Mouse (Mus musculus) forebrain, postnatal 0 days (tissue): Measurements from ENCODE around the gene D17H6S53E. TPM values are rescaled to one million over a fixed set of nuclear protein-coding genes. Genes with fewer than 3 reads are reported as not detected.
"Not testable (repeated sequence)": the region's sequence is repeated elsewhere in the genome, so short reads cannot be mapped to it uniquely, and the experiment has no call there.

Experiments
- ATAC-seq: fragments of 200-750 bp; cut with Nextera tagmentation; 2 replicates; pipeline ENCODE4 v1.8.0; 2017; ENCODE audit warnings: mild to moderate bottlenecking, moderate library complexity
- DNase-seq: peaks from one replicate; pipeline ENCODE4 v3.0.0-alpha.2; 2015
- H3K27ac ChIP-seq: fragments of 300-500 bp; sonication (generic); 2 replicates; pipeline ENCODE4 v1.5.1; 2014; ENCODE audit warnings: low read depth, mild to moderate bottlenecking, antibody characterized with exemption, low read length, moderate library complexity, mixed read lengths
- H3K27me3 ChIP-seq: fragments of 300-500 bp; sonication (generic); 2 replicates; pipeline ENCODE4 v1.6.1; 2014; ENCODE audit warnings: mild to moderate bottlenecking, low read length, mixed read lengths; ENCODE audit not compliant: insufficient read depth
- H3K36me3 ChIP-seq: fragments of 300-500 bp; sonication (generic); 2 replicates; pipeline ENCODE4 v1.6.1; 2014; ENCODE audit warnings: mild to moderate bottlenecking, moderate library complexity; ENCODE audit not compliant: insufficient read depth
- H3K4me1 ChIP-seq: fragments of 300-500 bp; sonication (generic); 2 replicates; pipeline ENCODE4 v1.6.1; 2014; ENCODE audit warnings: antibody characterized with exemption; ENCODE audit not compliant: insufficient read depth
- H3K4me2 ChIP-seq: fragments of 300-500 bp; sonication (generic); 2 replicates; pipeline ENCODE4 v1.6.1; 2014; ENCODE audit warnings: low read depth, mild to moderate bottlenecking, moderate library complexity
- H3K4me3 ChIP-seq: fragments of 300-500 bp; sonication (generic); 2 replicates; pipeline ENCODE4 v1.5.1; 2014; ENCODE audit warnings: low read depth, low read length, mixed read lengths
- H3K9ac ChIP-seq: fragments of 300-500 bp; sonication (generic); 2 replicates; pipeline ENCODE4 v1.6.1; 2014; ENCODE audit warnings: mild to moderate bottlenecking
- H3K9me3 ChIP-seq: fragments of 300-500 bp; sonication (generic); 2 replicates; pipeline ENCODE4 v1.6.1; 2016; ENCODE audit warnings: low read length
- CTCF ChIP-seq: sonication (generic); IDR thresholded peaks from 2 replicates; pipeline ENCODE4 v1.5.1; 2016; ENCODE audit warnings: antibody characterized with exemption, control low read depth, low read depth
- WGBS: fragments of 180-500 bp; shearing (Covaris S2); extraction: QIAGEN DNeasy Blood & Tissue Kit; methylation state at CpG from one replicate; pipeline ENCODE4 v1.1.7; 2014; 5-methylcytosine and 5-hydroxymethylcytosine counted together
- polyA plus RNA-seq: library from polyadenylated mRNA; unstranded; fragments of >200 nt; fragmentation: Nextera tagmentation; extraction: Ambion mirVana; gene quantifications from 2 replicates; pipeline ENCODE4 v1.2.1, GENCODE M21; 2015
- total RNA-seq: library from RNA; depleted of rRNA; stranded (reverse); fragments of >200 nt; gene quantifications from 2 replicates; pipeline ENCODE4 v1.2.3, GENCODE M21; 2014

D17H6S53E gene
- total and polyA plus RNA-seq, 2 experiments from 2014 or later, result 8.0 to 15.3 TPM

DNA sequence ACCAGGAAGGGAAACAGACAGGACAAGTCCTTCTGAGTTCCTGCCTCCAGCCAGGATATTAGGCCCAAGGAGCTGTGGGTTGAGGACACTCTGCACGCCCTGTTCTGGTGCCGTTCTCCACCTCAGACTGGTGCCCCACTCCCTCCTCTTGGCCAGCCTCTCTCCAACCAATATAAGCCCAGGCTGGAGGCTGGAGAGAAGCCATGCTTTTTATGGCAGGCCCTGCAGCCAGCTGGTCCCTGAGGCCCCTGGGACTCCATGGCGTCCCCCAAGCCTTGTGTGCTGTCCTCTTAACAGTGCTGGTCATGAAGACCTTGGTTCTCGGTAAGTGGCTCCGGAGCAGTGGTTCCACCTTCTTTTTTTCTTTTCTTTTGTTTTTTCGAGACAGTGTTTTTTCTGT lies 18.1 kb upstream of the D17H6S53E start, which contains the start of gene Ly6g5c:
TSS of gene Ly6g5c (plus strand) at position 183 of the 400 bp plus-strand sequence.
- H3K27ac ChIP-seq, result no peak within 1 kb of the TSS
- no peak within 1 kb of the TSS for H3K4me2 ChIP-seq
- H3K9me3 ChIP-seq, result no peaks in the 10 kb centered on the region
- H3K9ac ChIP-seq, result no peak within 1 kb of the TSS
- ATAC-seq (no peak), DNase-seq (no peak)
- H3K27me3 ChIP-seq, result no peaks in the 10 kb centered on the region
- no peak within 1 kb of the TSS for H3K4me3 ChIP-seq
- H3K4me1 ChIP-seq, result no peaks in the 10 kb centered on the region
- WGBS, result 84% methylated on average over 6 of the region's 6 CpGs
- H3K36me3 ChIP-seq, result peaks cover 7% of the 10 kb centered on the region; the same call in 1 of the 2 replicates
- TF ChIP-seq CTCF, result no peak

DNA sequence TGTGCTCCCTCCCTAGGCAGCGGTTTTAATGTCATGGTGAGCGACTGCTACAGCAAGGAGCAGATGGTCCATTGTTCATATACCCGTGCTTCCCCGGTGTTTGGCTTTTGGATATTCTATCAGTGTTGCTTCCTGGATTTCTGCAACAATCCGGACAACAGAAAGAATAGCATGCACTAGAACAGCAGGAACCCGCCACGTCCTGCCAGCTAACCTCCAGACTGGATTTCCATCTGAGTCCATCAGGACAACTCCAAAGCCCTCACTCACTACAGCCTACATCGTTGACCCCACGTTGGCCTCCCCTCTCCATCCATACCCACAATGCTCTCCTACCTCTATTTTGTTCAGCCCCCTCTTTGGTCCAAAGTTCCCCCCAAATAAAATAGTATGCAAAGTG lies 14.4 kb upstream of the D17H6S53E start:
- no peak for TF ChIP-seq CTCF
- no peaks in the 10 kb centered on the region for H3K27me3 ChIP-seq
- no peak overlapping the region for H3K4me3 ChIP-seq
- no peaks in the 10 kb centered on the region for H3K4me1 ChIP-seq
- DNase-seq (no peak), ATAC-seq (no peak)
- H3K27ac ChIP-seq, result no peak overlapping the region
- H3K9ac ChIP-seq, result no peak overlapping the region
- WGBS, result 69% methylated on average over 9 of the region's 9 CpGs
- peaks cover 27% of the 10 kb centered on the region for H3K36me3 ChIP-seq
- H3K4me2 ChIP-seq, result no peak overlapping the region
- H3K9me3 ChIP-seq, result no peaks in the 10 kb centered on the region

DNA sequence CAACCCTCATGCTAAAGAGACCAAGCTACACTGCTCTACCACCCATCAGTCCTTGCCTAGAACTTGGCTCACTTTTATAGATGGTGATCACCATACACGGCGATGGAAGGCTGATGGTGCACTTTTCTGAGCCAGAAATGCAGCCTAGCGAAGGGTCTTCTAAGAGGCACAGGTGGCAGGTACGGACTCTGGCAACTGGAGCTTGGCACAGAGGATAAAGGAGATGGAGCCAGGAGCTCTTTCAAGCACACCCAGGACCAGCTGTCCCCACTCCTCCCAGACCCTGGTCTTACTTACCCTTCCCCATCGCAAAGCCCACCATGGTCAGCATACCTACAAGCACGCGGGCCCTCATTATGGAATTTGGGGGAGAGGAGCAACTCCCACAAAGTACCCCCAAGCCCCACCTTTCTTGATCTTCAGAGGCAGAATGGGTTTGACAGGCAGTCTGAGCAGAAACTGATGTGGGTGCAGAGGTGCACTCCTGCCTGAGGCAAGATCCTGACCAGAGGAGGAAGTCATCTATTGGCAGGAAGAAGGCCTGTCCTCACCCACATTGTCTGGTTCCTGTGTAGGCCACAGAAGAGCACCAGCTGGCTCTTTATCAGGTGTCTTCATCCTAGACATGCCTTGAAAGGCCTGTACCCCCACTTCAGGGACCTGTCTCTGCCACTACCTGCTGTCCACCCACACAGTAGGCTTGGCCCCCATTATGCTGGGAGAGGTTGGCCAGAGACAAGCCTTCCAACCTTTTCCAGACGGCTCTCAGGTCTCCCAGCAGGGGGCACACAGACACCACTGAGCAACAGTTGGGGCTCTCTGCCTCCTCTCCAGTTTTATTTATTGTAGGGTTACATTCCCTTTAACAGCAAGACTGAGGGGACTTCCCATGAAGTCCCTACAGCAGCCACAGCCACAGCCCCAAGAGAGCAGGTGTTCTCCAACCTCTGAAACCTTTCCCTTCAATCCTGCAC lies 10.8 kb upstream of the D17H6S53E start, which contains the start of gene Ly6g5b:
TSS of gene Ly6g5b (minus strand) at position 383 of the 974 bp plus-strand sequence.
- Histone ChIP-seq H3K27ac (no peak within 1 kb of the TSS), H3K27me3 (no peaks in the 10 kb centered on the region), H3K36me3 (peaks cover 48% of the 10 kb centered on the region), H3K4me2 (no peak within 1 kb of the TSS), H3K4me1 (no peaks in the 10 kb centered on the region), H3K4me3 (no peak within 1 kb of the TSS), H3K9ac (no peak within 1 kb of the TSS), H3K9me3 (no peaks in the 10 kb centered on the region)
- DNase-seq (peak; percentile 10), ATAC-seq (no peak)
- peak; percentile 47 for TF ChIP-seq CTCF
- 85% methylated on average over 8 of the region's 8 CpGs for WGBS

GRCm38 (mm10) chr17:35120745-35121142 lies 5.4 kb upstream of the D17H6S53E start:
- Histone ChIP-seq H3K9ac (peak overlapping the region; percentile 77), H3K4me1 (peaks cover 3% of the 10 kb centered on the region), H3K27ac (peak overlapping the region; percentile 46; the same call in 1 of the 2 replicates), H3K4me3 (peak overlapping the region; percentile 74), H3K27me3 (no peaks in the 10 kb centered on the region), H3K9me3 (no peaks in the 10 kb centered on the region), H3K36me3 (peaks cover 40% of the 10 kb centered on the region), H3K4me2 (peak overlapping the region; percentile 91)
- 1% methylated on average over 33 of the region's 33 CpGs for WGBS
- no peak for DNase-seq
- TF ChIP-seq CTCF, result no peak
- ATAC-seq, result no peak

- peak; percentile 99 for DNase-seq
- Histone ChIP-seq H3K4me2 (peak within 1 kb of the TSS; percentile 91), H3K9ac (peak within 1 kb of the TSS; percentile 77), H3K27ac (peak within 1 kb of the TSS; percentile 94), H3K36me3 (peaks cover 35% of the 10 kb centered on the region), H3K27me3 (no peaks in the 10 kb centered on the region), H3K4me1 (peaks cover 3% of the 10 kb centered on the region), H3K9me3 (no peaks in the 10 kb centered on the region), H3K4me3 (peak within 1 kb of the TSS; percentile 74)
- peak; percentile 7; the same call in 1 of the 2 replicates for TF ChIP-seq CTCF
- peak; percentile 95 for ATAC-seq
- under 1% methylated on average over 50 of the region's 50 CpGs for WGBS
Measured at GRCm38 (mm10) chr17:35121143-35121799, 4.9 kb upstream of the D17H6S53E start, which contains the start of gene Gpank1. Gpank1 (plus strand) TSS chr17:35121455.

DNA sequence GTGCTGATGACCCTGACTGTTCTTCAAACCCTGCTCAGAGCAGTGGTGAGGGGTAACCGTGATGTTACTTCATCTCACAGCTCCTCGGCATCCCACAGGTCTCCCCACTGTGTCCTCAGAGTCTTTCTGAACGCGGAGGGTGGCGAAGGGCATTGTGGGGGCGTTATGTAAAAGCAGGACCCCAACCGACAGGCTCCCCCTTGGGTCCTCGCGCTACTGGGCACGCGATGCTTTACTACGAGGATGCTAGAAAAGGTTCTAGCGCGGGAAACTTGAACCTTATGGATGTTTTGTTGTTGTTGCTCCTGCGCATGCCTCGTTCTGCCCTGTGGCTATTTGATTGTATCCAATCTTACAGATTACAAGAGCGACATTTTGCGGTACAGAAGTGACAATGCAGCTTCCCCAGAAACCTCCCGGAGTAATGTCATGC lies 4.3 kb upstream of the D17H6S53E start, which contains the start of gene Csnk2b:
TSS of gene Csnk2b (minus strand) at position 183 of the 433 bp plus-strand sequence.
- H3K9me3 ChIP-seq, result no peaks in the 10 kb centered on the region
- 2% methylated on average over 19 of the region's 19 CpGs for WGBS

GRCm38 (mm10) chr17:35123287-35123686 lies 2.9 kb upstream of the D17H6S53E start:
- peaks cover 11% of the 10 kb centered on the region for H3K4me1 ChIP-seq
- WGBS, result 91% methylated on average over 9 of the region's 9 CpGs
- H3K9ac ChIP-seq, H3K27me3 ChIP-seq, H3K4me2 ChIP-seq, ATAC-seq, H3K27ac ChIP-seq, DNase-seq, H3K9me3 ChIP-seq, H3K4me3 ChIP-seq: not testable (repeated sequence)
- H3K36me3 ChIP-seq, result peaks cover 17% of the 10 kb centered on the region

More for the DNA sequence above, 4.3 kb upstream of the D17H6S53E start, which contains the start of gene Csnk2b:
- ATAC-seq (peak; percentile 38), DNase-seq (peak; percentile 90)
- peak within 1 kb of the TSS; percentile 77 for H3K9ac ChIP-seq
- H3K4me2 ChIP-seq, result peak within 1 kb of the TSS; percentile 91
- TF ChIP-seq CTCF, result peak; percentile 66
- no peaks in the 10 kb centered on the region for H3K27me3 ChIP-seq
- H3K4me3 ChIP-seq, result peak within 1 kb of the TSS; percentile 74
- H3K36me3 ChIP-seq, result peaks cover 29% of the 10 kb centered on the region
- H3K4me1 ChIP-seq, result peaks cover 8% of the 10 kb centered on the region
- H3K27ac ChIP-seq, result peak within 1 kb of the TSS; percentile 94

DNA sequence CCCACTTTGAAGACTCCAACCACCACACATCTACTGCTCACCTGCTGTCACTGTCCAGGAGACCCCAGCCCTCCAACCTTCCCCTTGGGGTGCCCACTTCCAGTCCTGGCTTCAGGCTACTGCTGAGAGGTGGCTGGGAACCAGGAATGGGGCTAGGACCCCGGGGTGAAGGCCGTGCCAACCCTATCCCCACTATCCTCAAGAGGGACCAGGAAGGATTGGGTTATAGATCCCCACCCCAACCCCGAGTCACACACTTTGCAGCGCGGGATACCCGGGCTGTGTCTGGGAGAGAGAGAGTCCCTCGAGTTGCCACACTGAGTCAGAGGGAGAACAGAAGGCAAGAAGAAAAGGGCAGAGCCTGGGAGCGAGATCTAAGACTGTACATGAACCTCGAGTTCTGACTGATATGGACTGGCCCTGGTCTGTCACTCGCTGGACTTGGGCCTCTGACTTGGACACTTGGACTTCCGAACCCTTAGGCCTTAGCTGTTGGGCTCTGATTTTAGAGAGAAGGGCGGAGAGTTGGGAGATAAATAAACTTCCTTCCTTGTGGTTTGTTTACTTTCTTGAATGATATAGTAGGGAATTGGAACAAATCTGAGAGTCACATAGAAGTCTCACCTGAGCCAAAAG lies 1.8 kb upstream of the D17H6S53E start:
- not testable (repeated sequence) for H3K27ac ChIP-seq, H3K27me3 ChIP-seq, H3K9ac ChIP-seq, ATAC-seq, DNase-seq, H3K4me3 ChIP-seq, H3K4me2 ChIP-seq, H3K9me3 ChIP-seq
- H3K4me1 ChIP-seq, result peaks cover 11% of the 10 kb centered on the region
- 97% methylated on average over 12 of the region's 12 CpGs for WGBS
- peaks cover 13% of the 10 kb centered on the region; the same call in 1 of the 2 replicates for H3K36me3 ChIP-seq
